ENCODE assay signal across 23 mouse cellular contexts in the genomic region with DNA sequence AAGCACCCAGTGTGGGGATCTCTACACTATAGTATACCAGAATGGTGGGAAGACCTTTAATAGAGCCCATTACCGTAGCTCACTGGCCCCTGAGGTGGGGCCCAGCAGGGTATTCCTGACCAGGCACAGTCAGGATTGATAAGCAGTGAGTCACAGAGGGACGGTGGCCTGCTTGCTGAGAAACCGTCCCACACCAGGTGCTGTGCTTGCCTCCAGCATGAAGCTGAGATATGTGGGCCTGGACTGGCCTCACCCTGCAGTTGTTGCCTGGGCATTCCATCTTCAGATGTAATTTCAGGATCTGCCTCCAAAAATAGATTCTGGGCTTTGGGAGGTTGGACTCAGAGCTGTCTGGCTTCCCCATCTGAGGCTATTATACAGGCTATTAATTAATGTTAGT. TPM values are rescaled to one million over a fixed set of nuclear protein-coding genes. Genes with fewer than 3 reads are reported as not detected.
DNase-seq lines count a peak whose midpoint lies in the region; ATAC-seq and TF ChIP-seq lines count a peak whose summit lies in the region.
"Had no signal": no experiment of that assay in that cellular context is flagged by ENCODE, and none has a peak within 500 bp of the region (broad histone marks: within the 10 kb centered on the region; RNA-seq: fewer than 3 reads in every experiment).

No protein-coding gene starts in this region.

- H3K4me1 ChIP-seq in kidney, embryonic 15.5 days, result peaks cover 13% of the 10 kb centered on the region
- H3K4me1 ChIP-seq in heart, embryonic 13.5 days, result peaks cover 48% of the 10 kb centered on the region
- H3K4me1 ChIP-seq in limb, embryonic 14.5 days (ENCODE audit: control insufficient read depth, insufficient read depth, low read length), result peaks cover 6% of the 10 kb centered on the region; the same call in 1 of the 2 replicates
- no peaks in the 10 kb centered on the region for H3K4me1 ChIP-seq in liver, embryonic 12.5 days

- ATAC-seq in kidney, embryonic 15.5 days (replicated peaks; ENCODE audit: low FRiP score), result no peak
- no peak; the same call in 1 of the 2 replicates for ATAC-seq in heart, embryonic 13.5 days (ENCODE audit: extremely low read depth, insufficient number of reproducible peaks, low FRiP score, low TSS enrichment)
- ATAC-seq in limb, embryonic 14.5 days (ENCODE audit: low FRiP score, low read depth), result peak; percentile 51; the same call in 1 of the 2 replicates
- ATAC-seq in cerebellum, adult (ENCODE audit: insufficient number of reproducible peaks, low FRiP score, low TSS enrichment), result no peak
- no peak for ATAC-seq in liver, embryonic 12.5 days
- ATAC-seq: forebrain, embryonic 13.5 days; midbrain, embryonic 15.5 days had no signal

- H3K27ac ChIP-seq in kidney, embryonic 15.5 days, result no peak overlapping the region
- peak overlapping the region; percentile 73 for H3K27ac ChIP-seq in heart, embryonic 13.5 days (replicated peaks)
- no peak overlapping the region for H3K27ac ChIP-seq in limb, embryonic 14.5 days (replicated peaks; ENCODE audit: low read depth, low read length)
- no peak overlapping the region for H3K27ac ChIP-seq in liver, embryonic 12.5 days
- H3K27ac ChIP-seq: embryonic facial prominence, embryonic 12.5 days; forebrain, embryonic 13.5 days; midbrain, embryonic 15.5 days; stomach, embryonic 15.5 days had no signal

- 77% methylated on average over 3 of the region's 3 CpGs for WGBS in kidney, embryonic 15.5 days
- WGBS in heart, embryonic 13.5 days, result 25% methylated on average over 3 of the region's 3 CpGs
- 70% methylated on average over 3 of the region's 3 CpGs for WGBS in limb, embryonic 14.5 days
- 53% methylated on average over 3 of the region's 3 CpGs for WGBS in liver, embryonic 12.5 days (ENCODE audit: insufficient replicate concordance)

- peak; percentile 72 for DNase-seq in gastrocnemius, adult 18-20 months (ENCODE audit: low spot score)
- no peak for DNase-seq in gastrocnemius, postnatal 36 days
- no peak for DNase-seq in kidney, postnatal 25 days
- no peak for DNase-seq in limb, embryonic 14.5 days (ENCODE audit: low spot score)
- DNase-seq: adrenal gland, adult 2 months; cerebellum, adult 9-10 months; kidney, adult 2 months; liver; lung, adult 18-20 months; right cerebral cortex, postnatal 14 days; thymus, adult 18-20 months had no signal

- peak overlapping the region; percentile 34 for H3K4me2 ChIP-seq in kidney, embryonic 15.5 days
- peak overlapping the region; percentile 78 for H3K4me2 ChIP-seq in heart, embryonic 13.5 days
- H3K4me2 ChIP-seq in limb, embryonic 14.5 days (replicated peaks; ENCODE audit: low read depth, low read length, severe bottlenecking), result no peak overlapping the region
- H3K4me2 ChIP-seq in liver, embryonic 12.5 days, result no peak overlapping the region
- H3K4me2 ChIP-seq: embryonic facial prominence, embryonic 12.5 days; forebrain, embryonic 13.5 days; midbrain, embryonic 15.5 days; stomach, embryonic 15.5 days had no signal

- peaks cover 17% of the 10 kb centered on the region for H3K27me3 ChIP-seq in kidney, embryonic 15.5 days
- no peaks in the 10 kb centered on the region for H3K27me3 ChIP-seq in heart, embryonic 13.5 days (replicated peaks)
- no peaks in the 10 kb centered on the region for H3K27me3 ChIP-seq in limb, embryonic 14.5 days (ENCODE audit: control insufficient read depth, insufficient read depth, low read length)
- H3K27me3 ChIP-seq in liver, embryonic 12.5 days (replicated peaks), result peaks cover 39% of the 10 kb centered on the region

- H3K4me3 ChIP-seq in kidney, embryonic 15.5 days (replicated peaks), result peak overlapping the region; percentile 48; the same call in 1 of the 2 replicates
- H3K4me3 ChIP-seq in heart, embryonic 13.5 days, result 0 out of 2 replicates have a peak overlapping the region, but pooled peaks have one; percentile 4
- H3K4me3 ChIP-seq in limb, embryonic 14.5 days (replicated peaks; ENCODE audit: low read length), result no peak overlapping the region
- no peak overlapping the region for H3K4me3 ChIP-seq in liver, embryonic 12.5 days
- H3K4me3 ChIP-seq: embryonic facial prominence, embryonic 12.5 days; erythroblast, embryonic 14.5 days; forebrain, embryonic 13.5 days; midbrain, embryonic 15.5 days; stomach, embryonic 15.5 days had no signal

- H3K36me3 ChIP-seq in kidney, embryonic 15.5 days, result no peaks in the 10 kb centered on the region; the same call in 1 of the 2 replicates
- H3K36me3 ChIP-seq in heart, embryonic 13.5 days, result peaks cover 18% of the 10 kb centered on the region
- no peaks in the 10 kb centered on the region for H3K36me3 ChIP-seq in limb, embryonic 14.5 days (ENCODE audit: control insufficient read depth, insufficient read depth, low read length)
- H3K36me3 ChIP-seq in liver, embryonic 12.5 days, result no peaks in the 10 kb centered on the region
- H3K36me3 ChIP-seq: embryonic facial prominence, embryonic 12.5 days; midbrain, embryonic 15.5 days; stomach, embryonic 15.5 days had no signal

- intact Hi-C loops in gastrocnemius, postnatal 36 days (cut with DNase I), result no loop called here

- no peaks in the 10 kb centered on the region for H3K9me3 ChIP-seq in kidney, embryonic 15.5 days (replicated peaks)
- H3K9me3 ChIP-seq in heart, embryonic 13.5 days, result no peaks in the 10 kb centered on the region
- H3K9me3 ChIP-seq in limb, embryonic 14.5 days (ENCODE audit: control insufficient read depth, low read length), result no peaks in the 10 kb centered on the region
- no peaks in the 10 kb centered on the region for H3K9me3 ChIP-seq in liver, embryonic 12.5 days (replicated peaks)
- H3K9me3 ChIP-seq: embryonic facial prominence, embryonic 12.5 days; forebrain, embryonic 13.5 days; midbrain, embryonic 15.5 days; stomach, embryonic 15.5 days had no signal

- no peak for TF ChIP-seq POLR2A in limb, embryonic 14.5 days (IDR thresholded peaks at IDR 0.05; ENCODE audit: borderline replicate concordance, extremely low read depth, insufficient read depth, insufficient read length)

- H3K9ac ChIP-seq in kidney, embryonic 15.5 days, result no peak overlapping the region
- no peak overlapping the region for H3K9ac ChIP-seq in heart, embryonic 13.5 days
- H3K9ac ChIP-seq in limb, embryonic 14.5 days (ENCODE audit: low read depth, low read length, severe bottlenecking), result no peak overlapping the region
- no peak overlapping the region for H3K9ac ChIP-seq in liver, embryonic 12.5 days
- H3K9ac ChIP-seq: embryonic facial prominence, embryonic 12.5 days; forebrain, embryonic 13.5 days; midbrain, embryonic 15.5 days; stomach, embryonic 15.5 days had no signal

RNA-seq across cellular contexts. Expression of a gene that starts 13.6 kb away (rescaled TPM):
- total RNA-seq in gastrocnemius, adult 18-20 months (2021), result 10 to 100 TPM; 71.9 to 75.9 TPM
- total RNA-seq in gastrocnemius, postnatal 36 days (2021), result 10 to 100 TPM; 77.3 to 80.9 TPM
- 15.3 and 15.6 TPM in 2 replicates for polyA plus RNA-seq in kidney, embryonic 15.5 days (2015; fragmentation: Nextera tagmentation; extraction: Ambion mirVana)
- polyA plus RNA-seq in heart, embryonic 13.5 days (2015; fragmentation: Nextera tagmentation; extraction: Ambion mirVana), result 11.2 and 13.1 TPM in 2 replicates
- 16.5 and 18.2 TPM in 2 replicates for polyA plus RNA-seq in limb, embryonic 14.5 days (2012; rRNA removed)
- 10.5 and 13.2 TPM in 2 replicates for polyA plus RNA-seq in limb, embryonic 14.5 days (2014; fragmentation: Nextera tagmentation; extraction: Ambion mirVana)
- polyA plus RNA-seq in liver, embryonic 12.5 days (2016; fragmentation: Nextera tagmentation; extraction: Ambion mirVana), result 2.8 and 3.4 TPM in 2 replicates
- total RNA-seq: hematopoietic stem cell, adult 5-6 weeks; megakaryocyte-erythroid progenitor cell, adult 5-6 weeks; neutrophil, adult 5-6 weeks had no signal

Comparison
In these comparisons a context has a peak if more than half of its experiments do, and no peak if none do; other contexts are left out.
1. H3K4me2 ChIP-seq: peak in kidney, embryonic 15.5 days (single experiment) and heart, embryonic 13.5 days (single experiment); none in limb, embryonic 14.5 days (single experiment) and liver, embryonic 12.5 days (single experiment).
2. H3K4me3 ChIP-seq: peak in kidney, embryonic 15.5 days (single experiment) and heart, embryonic 13.5 days (single experiment); none in limb, embryonic 14.5 days (single experiment) and liver, embryonic 12.5 days (single experiment).